Mouse (Mus musculus): ENCODE results near the gene Crebbp. TPM values are rescaled to one million over a fixed set of nuclear protein-coding genes. Genes with fewer than 3 reads are reported as not detected.
"Not testable (repeated sequence)": the region's sequence is repeated elsewhere in the genome, so short reads cannot be mapped to it uniquely, and the experiment has no call there.

Crebbp gene
- polyA plus RNA-seq, 1 experiment from 2014 or later = 27.7 TPM

GRCm38 (mm10) chr16:4128894-4129293 is 84.9 kb downstream of the Crebbp start:
- peaks cover 66% of the 10 kb centered on the region for H3K36me3 ChIP-seq
- H3K27me3 ChIP-seq (ENCODE audit: low read depth, poor library complexity, severe bottlenecking) = no peaks in the 10 kb centered on the region
- H3K4me1 ChIP-seq = no peaks in the 10 kb centered on the region
- DNase-seq (ENCODE audit: low spot score) = no peak
- H3K27ac ChIP-seq (replicated peaks) = no peak overlapping the region
- WGBS = 94% methylated on average over 1 of the region's 1 CpGs
- H3K9me3 ChIP-seq (replicated peaks) = no peaks in the 10 kb centered on the region
- no peak overlapping the region for H3K4me3 ChIP-seq

- WGBS = over 99% methylated on average over 4 of the region's 4 CpGs
- no peak for DNase-seq (ENCODE audit: low spot score)
- H3K27ac ChIP-seq (replicated peaks) = no peak overlapping the region
- peaks cover 100% of the 10 kb centered on the region for H3K36me3 ChIP-seq
- H3K4me3 ChIP-seq = no peak overlapping the region
- H3K4me1 ChIP-seq = no peaks in the 10 kb centered on the region
- no peaks in the 10 kb centered on the region for H3K9me3 ChIP-seq (replicated peaks)
- no peaks in the 10 kb centered on the region for H3K27me3 ChIP-seq (ENCODE audit: low read depth, poor library complexity, severe bottlenecking)
Measured at GRCm38 (mm10) chr16:4117072-4117471, 96.7 kb downstream of the Crebbp start.

- Histone ChIP-seq H3K36me3 (peaks cover 81% of the 10 kb centered on the region), H3K9me3 (replicated peaks) (no peaks in the 10 kb centered on the region), H3K27ac (replicated peaks) (no peak overlapping the region), H3K4me3 (no peak overlapping the region), H3K27me3 (ENCODE audit: low read depth, poor library complexity, severe bottlenecking) (no peaks in the 10 kb centered on the region), H3K4me1 (no peaks in the 10 kb centered on the region)
- DNase-seq (ENCODE audit: low spot score) = no peak
- WGBS = 90% methylated on average over 2 of the region's 2 CpGs
Measured at GRCm38 (mm10) chr16:4100374-4100773, 113.4 kb downstream of the Crebbp start.

- no peak for DNase-seq (ENCODE audit: low spot score)
Measured at GRCm38 (mm10) chr16:4097521-4097920, 116.3 kb downstream of the Crebbp start.

GRCm38 (mm10) chr16:4096898-4097297 is 116.9 kb downstream of the Crebbp start:
- Histone ChIP-seq H3K27ac (replicated peaks) (no peak overlapping the region), H3K27me3 (ENCODE audit: low read depth, poor library complexity, severe bottlenecking) (no peaks in the 10 kb centered on the region), H3K9me3 (replicated peaks) (no peaks in the 10 kb centered on the region), H3K4me3 (no peak overlapping the region), H3K36me3 (peaks cover 95% of the 10 kb centered on the region), H3K4me1 (no peaks in the 10 kb centered on the region)
- DNase-seq (ENCODE audit: low spot score) = no peak

More at GRCm38 (mm10) chr16:4097521-4097920, 116.3 kb downstream of the Crebbp start:
- Histone ChIP-seq H3K4me3 (no peak overlapping the region), H3K27me3 (ENCODE audit: low read depth, poor library complexity, severe bottlenecking) (no peaks in the 10 kb centered on the region), H3K9me3 (replicated peaks) (no peaks in the 10 kb centered on the region), H3K4me1 (no peaks in the 10 kb centered on the region), H3K27ac (replicated peaks) (no peak overlapping the region), H3K36me3 (peaks cover 89% of the 10 kb centered on the region)
- WGBS = 93% methylated on average over 1 of the region's 1 CpGs

- 94% methylated on average over 3 of the region's 3 CpGs for WGBS
- DNase-seq (ENCODE audit: low spot score) = no peak
- Histone ChIP-seq H3K4me1 (no peaks in the 10 kb centered on the region), H3K4me3 (no peak overlapping the region), H3K9me3 (replicated peaks) (no peaks in the 10 kb centered on the region), H3K36me3 (peaks cover 95% of the 10 kb centered on the region), H3K27me3 (ENCODE audit: low read depth, poor library complexity, severe bottlenecking) (no peaks in the 10 kb centered on the region), H3K27ac (replicated peaks) (no peak overlapping the region)
Measured at GRCm38 (mm10) chr16:4096141-4096540, 117.7 kb downstream of the Crebbp start.

- Histone ChIP-seq H3K9me3 (replicated peaks) (no peaks in the 10 kb centered on the region), H3K4me1 (no peaks in the 10 kb centered on the region), H3K27me3 (ENCODE audit: low read depth, poor library complexity, severe bottlenecking) (no peaks in the 10 kb centered on the region), H3K27ac (replicated peaks) (no peak overlapping the region), H3K36me3 (peaks cover 97% of the 10 kb centered on the region), H3K4me3 (no peak overlapping the region)
- 97% methylated on average over 8 of the region's 8 CpGs for WGBS
- no peak for DNase-seq (ENCODE audit: low spot score)
Measured at GRCm38 (mm10) chr16:4087214-4087913, 126.4 kb downstream of the Crebbp start.

GRCm38 (mm10) chr16:4085851-4086387 is 127.9 kb downstream of the Crebbp start:
- no peaks in the 10 kb centered on the region for H3K4me1 ChIP-seq
- H3K9me3 ChIP-seq (replicated peaks) = no peaks in the 10 kb centered on the region
- H3K4me3 ChIP-seq = no peak overlapping the region
- H3K27me3 ChIP-seq (ENCODE audit: low read depth, poor library complexity, severe bottlenecking) = no peaks in the 10 kb centered on the region
- H3K27ac ChIP-seq (replicated peaks) = no peak overlapping the region
- no peak for DNase-seq (ENCODE audit: low spot score)
- H3K36me3 ChIP-seq = peaks cover 90% of the 10 kb centered on the region
- WGBS = 93% methylated on average over 9 of the region's 9 CpGs

GRCm38 (mm10) chr16:4085051-4085450 is 128.7 kb downstream of the Crebbp start:
- Histone ChIP-seq H3K27ac (replicated peaks) (no peak overlapping the region), H3K9me3 (replicated peaks) (no peaks in the 10 kb centered on the region), H3K4me1 (no peaks in the 10 kb centered on the region), H3K36me3 (peaks cover 81% of the 10 kb centered on the region), H3K4me3 (no peak overlapping the region), H3K27me3 (ENCODE audit: low read depth, poor library complexity, severe bottlenecking) (no peaks in the 10 kb centered on the region)
- 93% methylated on average over 7 of the region's 7 CpGs for WGBS
- DNase-seq (ENCODE audit: low spot score) = no peak

- not testable (repeated sequence) for H3K27me3 ChIP-seq (ENCODE audit: low read depth, poor library complexity, severe bottlenecking); H3K27ac ChIP-seq (replicated peaks); DNase-seq (ENCODE audit: low spot score); H3K9me3 ChIP-seq (replicated peaks); H3K4me3 ChIP-seq
- WGBS = 76% methylated on average over 3 of the region's 3 CpGs
- H3K4me1 ChIP-seq = peaks cover 16% of the 10 kb centered on the region
- H3K36me3 ChIP-seq = peaks cover 35% of the 10 kb centered on the region
Measured at GRCm38 (mm10) chr16:4080419-4080818, 133.4 kb downstream of the Crebbp start.

- 88% methylated on average over 1 of the region's 1 CpGs for WGBS
- Histone ChIP-seq H3K9me3 (replicated peaks) (no peaks in the 10 kb centered on the region), H3K4me1 (peaks cover 17% of the 10 kb centered on the region), H3K27me3 (ENCODE audit: low read depth, poor library complexity, severe bottlenecking) (no peaks in the 10 kb centered on the region), H3K27ac (replicated peaks) (no peak overlapping the region), H3K36me3 (peaks cover 27% of the 10 kb centered on the region), H3K4me3 (no peak overlapping the region)
- DNase-seq (ENCODE audit: low spot score) = no peak
Measured at GRCm38 (mm10) chr16:4079656-4080055, 134.1 kb downstream of the Crebbp start.

- not testable (repeated sequence) for H3K27me3 ChIP-seq (ENCODE audit: low read depth, poor library complexity, severe bottlenecking)
Measured at GRCm38 (mm10) chr16:4078302-4078701, 135.5 kb downstream of the Crebbp start.

GRCm38 (mm10) chr16:4077384-4078061 is 136.3 kb downstream of the Crebbp start, which contains the start of gene Trap1:
Gene Trap1 (minus strand): TSS chr16:4077827.
- Histone ChIP-seq H3K4me1 (peaks cover 17% of the 10 kb centered on the region), H3K36me3 (peaks cover 15% of the 10 kb centered on the region), H3K27me3 (ENCODE audit: low read depth, poor library complexity, severe bottlenecking) (no peaks in the 10 kb centered on the region), H3K9me3 (replicated peaks) (no peaks in the 10 kb centered on the region), H3K4me3 (peak within 1 kb of the TSS; percentile 97), H3K27ac (replicated peaks) (peak within 1 kb of the TSS; percentile 90)
- peak; percentile 92 for DNase-seq (ENCODE audit: low spot score)
- under 1% methylated on average over 58 of the region's 58 CpGs for WGBS

More at GRCm38 (mm10) chr16:4078302-4078701, 135.5 kb downstream of the Crebbp start:
- Histone ChIP-seq H3K36me3 (peaks cover 21% of the 10 kb centered on the region), H3K4me1 (peaks cover 17% of the 10 kb centered on the region), H3K4me3 (peak overlapping the region; percentile 97)
- not testable (repeated sequence) for H3K27ac ChIP-seq (replicated peaks); DNase-seq (ENCODE audit: low spot score); H3K9me3 ChIP-seq (replicated peaks)
- 81% methylated on average over 10 of the region's 10 CpGs for WGBS
